Mouse (Mus musculus): ENCODE data around the gene Rab3gap2. TPM values are rescaled to one million over a fixed set of nuclear protein-coding genes. Genes with fewer than 3 reads are reported as not detected.

Gene Rab3gap2
- total RNA-seq, 2 experiments from 2014 or later, result 31.9 to 36.3 TPM

DNA sequence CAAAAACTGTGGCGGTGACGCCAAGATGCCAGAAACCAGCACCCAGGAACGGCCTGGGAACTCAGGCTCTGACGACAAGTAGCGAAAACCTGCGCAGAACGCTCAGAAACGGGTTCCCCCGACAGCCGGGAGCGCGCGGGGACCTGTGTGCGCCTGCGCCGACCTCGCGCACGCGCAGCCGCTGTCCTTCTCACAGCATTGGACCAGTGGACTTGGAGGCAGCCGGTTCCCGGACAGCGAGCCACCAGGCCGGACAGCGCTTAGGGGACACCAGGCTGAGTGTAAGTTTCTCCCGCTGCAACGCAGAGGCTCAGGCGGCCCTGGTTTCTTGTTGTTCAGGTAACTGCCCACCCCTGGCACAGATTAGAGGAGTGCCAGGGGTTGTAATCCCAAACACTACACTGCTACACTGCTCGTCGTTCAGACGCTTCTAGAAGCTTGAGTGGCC is 128.1 kb downstream of the Rab3gap2 start, which contains the start of gene Bpnt1:
Gene Bpnt1 (plus strand): TSS at position 167 of the 448 bp plus-strand sequence.
- DNase-seq, result peak; percentile 94

- DNase-seq, result no peak
These were observed 129.7 kb downstream of the Rab3gap2 start for GRCm38 (mm10) chr1:185333651-185334050.

DNA sequence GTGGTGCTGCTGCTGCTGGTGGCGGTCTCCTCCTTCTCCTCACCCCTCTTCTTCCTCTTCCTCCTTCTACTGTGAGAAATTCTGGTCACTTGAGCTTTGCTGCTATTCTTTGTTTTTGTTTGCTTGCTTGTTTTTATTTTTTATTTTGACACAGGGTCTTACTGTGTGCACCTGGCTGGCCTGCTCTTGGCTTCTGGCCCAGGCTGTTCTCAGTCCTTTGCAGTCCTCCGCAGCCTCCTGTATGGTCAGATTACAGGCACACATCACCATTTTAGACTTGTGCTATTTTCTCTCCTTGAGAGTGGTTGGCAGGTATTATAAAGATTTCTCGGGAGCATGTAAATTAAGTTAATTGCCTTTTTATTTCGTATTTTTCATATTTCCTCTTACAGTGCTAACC is 130.2 kb downstream of the Rab3gap2 start:
- no peak for DNase-seq

DNA sequence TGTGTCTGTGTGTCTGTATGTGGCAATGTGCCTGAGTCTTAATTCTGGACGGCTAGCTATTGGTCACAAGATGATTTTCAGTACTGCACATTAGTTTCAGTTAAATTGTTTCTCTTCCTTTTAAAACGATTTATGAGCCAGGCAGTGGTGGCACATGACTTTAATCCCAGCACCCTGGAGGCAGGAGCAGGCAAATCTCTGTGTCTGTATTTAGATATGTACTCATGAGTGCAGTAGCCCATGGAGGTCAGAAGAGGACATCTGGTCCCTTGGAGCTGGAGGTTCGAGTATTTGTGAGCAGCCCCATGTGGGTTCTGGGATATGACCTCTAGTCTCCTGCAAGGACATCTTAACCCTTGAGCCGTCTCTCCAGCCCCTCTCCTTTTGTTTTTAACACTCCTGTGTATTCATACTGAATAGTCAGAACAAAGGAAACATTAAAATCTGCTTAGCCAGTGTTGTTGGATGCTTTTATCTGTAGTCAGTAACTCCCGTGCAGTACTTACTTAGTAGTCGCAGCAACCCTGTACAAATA is 131.4 kb downstream of the Rab3gap2 start:
- no peak for DNase-seq

Small RNA genes lying within 50 kb of the gene (microRNA-seq; reads per million reads assigned to microRNA genes)
- gene Mir194-1, result 4.6 reads per million, percentile 3 among the genes with 10 or more reads in this experiment
- gene Mir215, result 3.7 reads per million
- gene Mir664, result 50.3 reads per million, percentile 35 among the genes with 10 or more reads in this experiment

Other genes with a start within 250 kb of the Rab3gap2 start
- gene Mark1, start 204.5 kb upstream of the Rab3gap2 start, total RNA-seq (2021), result 10 to 100 TPM in 1 of 2 experiments, 1 to 10 TPM in 1; 9.5 to 11.3 TPM
- gene Iars2, start 125.3 kb downstream of the Rab3gap2 start, total RNA-seq (2021), result 100 to 1,000 TPM; 103 to 111 TPM
- 10 to 100 TPM; 64.5 to 71.2 TPM for gene Bpnt1, start 128.0 kb downstream of the Rab3gap2 start, total RNA-seq (2021)
- 100 to 1,000 TPM in 1 of 2 experiments, 10 to 100 TPM in 1; 93.5 to 108 TPM for gene Eprs, start 158.9 kb downstream of the Rab3gap2 start, total RNA-seq (2021)